ENCODE assay signal across 8 mouse cellular contexts in the genomic region with DNA sequence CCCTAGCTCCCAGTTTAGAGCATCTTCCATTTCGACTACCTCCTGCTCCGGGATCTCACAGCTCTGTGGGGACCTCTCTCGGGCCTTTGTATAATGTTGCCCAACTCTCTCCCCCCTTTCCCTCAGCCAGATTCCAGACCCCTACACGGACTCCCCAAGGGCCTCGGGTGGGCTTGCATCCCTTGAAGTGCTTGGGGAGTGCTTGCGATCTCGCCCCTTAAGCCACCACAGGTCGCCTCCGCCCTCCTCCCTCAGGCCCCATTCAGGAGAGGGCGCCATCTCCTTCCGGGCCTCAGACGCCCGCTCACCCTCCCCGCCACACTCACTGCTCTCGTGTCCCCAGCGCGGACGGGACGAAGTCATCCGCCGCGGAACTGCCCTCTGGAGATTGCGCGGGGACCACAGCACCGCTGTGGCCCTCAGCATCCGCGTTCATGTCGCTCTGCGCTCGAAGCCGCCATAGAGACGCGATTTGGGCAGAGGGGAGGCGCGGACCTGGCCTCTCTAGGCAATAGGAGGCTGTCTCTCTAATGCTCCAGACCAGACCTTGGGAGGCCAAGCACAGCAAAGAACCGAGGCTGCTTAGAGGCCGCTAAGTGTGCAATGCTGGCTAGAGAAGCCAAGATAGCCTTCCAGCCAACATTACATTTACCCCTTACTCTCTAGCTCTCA. TPM values are rescaled to one million over a fixed set of nuclear protein-coding genes. Genes with fewer than 3 reads are reported as not detected.
DNase-seq lines count a peak whose midpoint lies in the region; ATAC-seq lines count a peak whose summit lies in the region.

A gene (minus strand): TSS at position 501 of the 672 bp plus-strand sequence.

- H3K27me3 ChIP-seq in heart, embryonic 14.5 days (ENCODE audit: control insufficient read depth, insufficient read depth, low read length) = no peaks in the 10 kb centered on the region
- no peaks in the 10 kb centered on the region for H3K27me3 ChIP-seq in liver, embryonic 13.5 days
- H3K27me3 ChIP-seq in stomach, embryonic 16.5 days (ENCODE audit: control insufficient read depth, insufficient read depth, low read length) = no peaks in the 10 kb centered on the region

- H3K36me3 ChIP-seq in heart, embryonic 14.5 days (ENCODE audit: control insufficient read depth, insufficient read depth, low read length) = peaks cover 36% of the 10 kb centered on the region
- peaks cover 26% of the 10 kb centered on the region for H3K36me3 ChIP-seq in liver, embryonic 13.5 days
- H3K36me3 ChIP-seq in stomach, embryonic 16.5 days (ENCODE audit: control insufficient read depth, insufficient read depth, low read length) = peaks cover 15% of the 10 kb centered on the region

- H3K9me3 ChIP-seq in heart, embryonic 14.5 days (ENCODE audit: control insufficient read depth, low read length) = no peaks in the 10 kb centered on the region
- H3K9me3 ChIP-seq in liver, embryonic 13.5 days (replicated peaks) = no peaks in the 10 kb centered on the region
- no peaks in the 10 kb centered on the region for H3K9me3 ChIP-seq in stomach, embryonic 16.5 days (replicated peaks; ENCODE audit: control insufficient read depth, low read length)

- H3K9ac ChIP-seq in heart, embryonic 14.5 days (ENCODE audit: low read length) = peak within 1 kb of the TSS; percentile 87
- peak within 1 kb of the TSS; percentile 86 for H3K9ac ChIP-seq in liver, embryonic 13.5 days
- peak within 1 kb of the TSS; percentile 99 for H3K9ac ChIP-seq in stomach, embryonic 16.5 days (ENCODE audit: low read length)

- peak; percentile 89 for DNase-seq in CD4-positive helper T cell, adult 2 months (ENCODE audit: low read depth, low spot score)
- DNase-seq in brain, embryonic 18.5 days (ENCODE audit: low read depth, low spot score) = peak; percentile 79
- peak; percentile 90 for DNase-seq in kidney, postnatal 14 days
- peak; percentile 78 for DNase-seq in liver, embryonic 13.5 days
- DNase-seq in neural tube, embryonic 10.5 days (ENCODE audit: extremely low spot score, low spot score) = peak; percentile 88

- peak within 1 kb of the TSS; percentile 95 to 97 for H3K27ac ChIP-seq in heart, embryonic 14.5 days (replicated peaks in 1 of 2; ENCODE audit: control insufficient read depth in 1 of 2, insufficient read depth in 1 of 2, low read depth in 2 of 2, low read length in 2 of 2)
- peak within 1 kb of the TSS; percentile 91 for H3K27ac ChIP-seq in liver, embryonic 13.5 days
- peak within 1 kb of the TSS; percentile 98 for H3K27ac ChIP-seq in stomach, embryonic 16.5 days (ENCODE audit: low read length)

- ATAC-seq in erythroid progenitor cell, adult 5-6 weeks (replicated peaks; ENCODE audit: low FRiP score, poor library complexity, severe bottlenecking) = peak; percentile 96
- peak; percentile 91 for ATAC-seq in heart, embryonic 14.5 days (ENCODE audit: insufficient number of reproducible peaks, insufficient read depth, low FRiP score, low read depth)
- ATAC-seq in liver, embryonic 13.5 days (ENCODE audit: low read depth) = peak; percentile 94
- peak; percentile 94 for ATAC-seq in stomach, embryonic 16.5 days (ENCODE audit: insufficient read depth, low FRiP score)

- H3K4me2 ChIP-seq in heart, embryonic 14.5 days (ENCODE audit: low read length) = peak within 1 kb of the TSS; percentile 74
- peak within 1 kb of the TSS; percentile 78 for H3K4me2 ChIP-seq in liver, embryonic 13.5 days
- peak within 1 kb of the TSS; percentile 54 for H3K4me2 ChIP-seq in stomach, embryonic 16.5 days (ENCODE audit: low read depth, low read length)

- peak within 1 kb of the TSS; percentile 67 to 78 for H3K4me3 ChIP-seq in heart, embryonic 14.5 days (ENCODE audit: control insufficient read depth in 1 of 2, insufficient read depth in 1 of 2, low read depth in 1 of 2, low read length in 2 of 2)
- H3K4me3 ChIP-seq in liver, embryonic 13.5 days (replicated peaks) = peak within 1 kb of the TSS; percentile 79
- H3K4me3 ChIP-seq in stomach, embryonic 16.5 days (replicated peaks; ENCODE audit: low read length) = peak within 1 kb of the TSS; percentile 90

- under 1% methylated on average over 37 of the region's 37 CpGs for WGBS in heart, embryonic 14.5 days
- under 1% methylated on average over 37 of the region's 37 CpGs for WGBS in liver, embryonic 13.5 days (ENCODE audit: insufficient replicate concordance)
- under 1% methylated on average over 37 of the region's 37 CpGs for WGBS in stomach, embryonic 16.5 days

- H3K4me1 ChIP-seq in heart, embryonic 14.5 days (ENCODE audit: control insufficient read depth in 2 of 2, insufficient read depth in 2 of 2, low read length in 2 of 2) = peaks cover 3 to 5% of the 10 kb centered on the region in 2 experiments; a peak in 2 of 4 replicates
- peaks cover 23% of the 10 kb centered on the region for H3K4me1 ChIP-seq in liver, embryonic 13.5 days (replicated peaks)
- H3K4me1 ChIP-seq in stomach, embryonic 16.5 days (ENCODE audit: control insufficient read depth, insufficient read depth, low read length) = peaks cover 9% of the 10 kb centered on the region

RNA-seq across cellular contexts. Expression of the gene that starts here (rescaled TPM):
- 4.7 and 8.0 TPM in 2 replicates for total RNA-seq in erythroid progenitor cell, adult 5-6 weeks (2015; ENCODE audit: low replicate concordance)
- 13.9 and 21.3 TPM in 2 replicates for total RNA-seq in erythroid progenitor cell, adult 5-6 weeks (2017; ENCODE audit: low replicate concordance)
- polyA plus RNA-seq in heart, embryonic 14.5 days (2014; fragmentation: Nextera tagmentation; extraction: Ambion mirVana) = 40.4 and 42.0 TPM in 2 replicates
- 24.1 and 30.1 TPM in 2 replicates for polyA plus RNA-seq in liver, embryonic 13.5 days (2015; fragmentation: Nextera tagmentation; extraction: Ambion mirVana)
- polyA plus RNA-seq in stomach, embryonic 16.5 days (2015; fragmentation: Nextera tagmentation; extraction: Ambion mirVana) = 54.3 and 56.5 TPM in 2 replicates

Comparison
In these comparisons a context has a peak if more than half of its experiments do, and no peak if none do; other contexts are left out.
1. Peak in every context shown above with its lines: DNase-seq, ATAC-seq, H3K4me3 ChIP-seq and H3K27ac ChIP-seq.